Mouse (Mus musculus) splenic B cell, adult 2 months (primary cell): ENCODE results near the gene Btbd11.

ENCODE experiments used
- DNase-seq: peaks from one replicate; pipeline ENCODE4 v3.0.0-alpha.2; 2011; ENCODE audit warnings: low read depth, low spot score
- H3K27me3 ChIP-seq: 2 replicates; pipeline ENCODE4 v1.6.1; 2012; ENCODE audit warnings: mild to moderate bottlenecking, low read length, moderate library complexity, mixed read lengths; ENCODE audit not compliant: control insufficient read depth, poor library complexity, insufficient read depth, severe bottlenecking
- H3K36me3 ChIP-seq: 2 replicates; pipeline ENCODE4 v1.6.1; 2012; ENCODE audit warnings: mild to moderate bottlenecking, low read length, moderate library complexity, mixed read lengths; ENCODE audit not compliant: control insufficient read depth, poor library complexity, insufficient read depth, severe bottlenecking

The Btbd11 gene

DNA sequence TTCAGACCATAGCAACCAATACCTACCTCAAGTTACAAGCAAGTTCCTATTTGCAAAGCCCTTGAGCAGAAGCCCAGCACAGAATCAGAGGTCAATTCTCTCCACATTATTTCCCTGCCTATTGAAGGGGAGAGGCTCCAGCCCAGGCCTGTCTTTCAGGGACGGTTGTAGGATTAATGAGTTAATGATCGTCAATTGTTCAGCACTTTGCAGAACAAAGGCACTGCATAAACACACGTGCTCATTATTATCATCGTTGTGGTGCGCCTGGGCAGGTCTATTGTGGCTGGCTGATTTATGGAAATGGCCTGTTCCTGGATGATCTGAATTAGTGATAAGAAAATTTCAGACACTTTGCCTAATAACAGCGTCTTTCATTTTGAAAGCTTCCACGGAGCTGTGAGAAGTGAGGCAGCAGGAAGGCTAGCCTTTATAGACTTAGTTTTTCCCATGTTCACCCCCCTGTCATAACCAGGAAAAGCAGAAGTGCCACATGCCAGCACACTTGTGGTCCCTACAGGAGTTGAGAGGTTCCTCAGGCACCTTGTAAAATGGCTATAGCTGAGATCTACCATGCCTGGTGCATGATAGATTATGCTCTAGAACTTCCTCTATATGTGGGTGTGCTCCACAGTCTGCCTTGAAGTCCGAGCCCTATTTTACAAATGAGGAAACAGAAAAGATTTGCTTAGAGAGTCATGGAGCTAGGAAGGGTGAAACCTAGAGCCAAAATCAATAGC, 65.2 kb downstream of the Btbd11 start:
- DNase-seq, result no peak
- H3K27me3 ChIP-seq, result no peaks in the 10 kb centered on the region
- no peaks in the 10 kb centered on the region for H3K36me3 ChIP-seq

DNA sequence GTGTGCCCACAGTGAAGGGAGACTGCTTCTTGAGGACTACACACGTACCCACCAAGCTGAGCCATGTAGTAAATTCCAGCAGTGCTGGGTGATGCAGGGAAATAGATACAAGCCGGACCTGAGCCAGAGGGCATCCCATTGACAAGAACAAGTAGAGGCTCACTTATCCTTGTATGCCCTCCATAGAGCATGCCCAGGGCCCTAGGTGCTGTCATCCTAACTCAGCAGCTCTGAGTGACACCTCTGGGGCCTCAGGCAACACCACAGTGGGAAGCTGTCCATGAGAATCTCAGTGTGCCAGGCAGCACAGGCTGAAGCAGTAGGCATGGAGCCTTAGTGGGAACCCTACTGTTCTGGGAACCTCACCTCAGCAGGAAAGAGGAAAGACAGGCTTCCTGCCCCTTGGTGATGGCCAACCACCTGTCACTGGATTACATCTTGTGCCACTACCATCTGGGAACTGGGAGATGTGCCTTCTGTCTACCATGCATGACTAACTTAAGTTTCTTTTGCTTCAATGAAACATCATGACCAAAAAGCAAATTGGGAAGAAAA, 66.7 kb downstream of the Btbd11 start:
- no peaks in the 10 kb centered on the region for H3K36me3 ChIP-seq
- no peaks in the 10 kb centered on the region for H3K27me3 ChIP-seq
- no peak for DNase-seq

DNA sequence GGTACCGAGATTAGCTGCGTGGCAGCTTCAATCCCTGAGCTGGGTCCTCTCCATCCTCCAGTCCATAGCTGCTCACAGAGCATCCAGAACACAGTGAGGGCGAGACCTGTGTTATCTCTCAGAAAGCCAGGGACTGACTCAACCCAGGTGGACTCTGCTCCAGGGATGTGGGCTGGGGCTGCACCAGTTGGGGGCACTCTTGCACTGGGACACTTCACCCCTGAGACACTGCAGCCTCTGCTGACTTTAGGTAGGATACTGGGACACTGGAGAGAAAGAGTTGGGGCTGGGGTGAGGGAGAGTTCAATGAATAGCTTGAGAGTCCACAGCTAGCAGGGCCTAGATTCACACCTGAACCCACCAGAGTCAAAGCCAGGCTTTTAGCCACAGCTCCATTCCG, 69.4 kb downstream of the Btbd11 start:
- Histone ChIP-seq H3K36me3 (no peaks in the 10 kb centered on the region), H3K27me3 (no peaks in the 10 kb centered on the region)
- no peak for DNase-seq

GRCm38 (mm10) chr10:85458744-85459344, 72.2 kb downstream of the Btbd11 start:
- DNase-seq, result no peak
- H3K27me3 ChIP-seq, result no peaks in the 10 kb centered on the region
- no peaks in the 10 kb centered on the region for H3K36me3 ChIP-seq

DNA sequence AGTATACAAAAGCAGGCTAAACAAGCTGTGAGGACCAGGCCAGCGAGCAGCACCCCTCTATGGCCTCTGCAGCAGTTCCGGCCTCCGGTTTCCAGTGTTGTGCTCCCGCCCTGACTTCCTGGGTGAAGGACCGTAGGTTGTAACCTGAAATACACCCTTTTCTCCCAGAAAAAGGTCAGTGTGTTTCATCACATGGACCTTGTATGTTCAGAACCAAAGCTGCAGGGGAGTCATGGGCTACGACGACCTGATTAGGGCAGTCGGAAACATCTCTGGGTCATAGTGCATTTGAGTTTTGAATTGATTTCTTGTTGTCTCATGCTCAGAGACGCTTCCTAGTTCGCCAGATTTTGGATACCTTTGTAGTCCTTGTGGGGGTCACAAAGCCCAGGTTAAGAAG, 74.1 kb downstream of the Btbd11 start:
- Histone ChIP-seq H3K36me3 (no peaks in the 10 kb centered on the region), H3K27me3 (no peaks in the 10 kb centered on the region)
- no peak for DNase-seq

- Histone ChIP-seq H3K36me3 (no peaks in the 10 kb centered on the region), H3K27me3 (no peaks in the 10 kb centered on the region)
- DNase-seq, result no peak
Observed at GRCm38 (mm10) chr10:85464152-85464551, 77.5 kb downstream of the Btbd11 start.

DNA sequence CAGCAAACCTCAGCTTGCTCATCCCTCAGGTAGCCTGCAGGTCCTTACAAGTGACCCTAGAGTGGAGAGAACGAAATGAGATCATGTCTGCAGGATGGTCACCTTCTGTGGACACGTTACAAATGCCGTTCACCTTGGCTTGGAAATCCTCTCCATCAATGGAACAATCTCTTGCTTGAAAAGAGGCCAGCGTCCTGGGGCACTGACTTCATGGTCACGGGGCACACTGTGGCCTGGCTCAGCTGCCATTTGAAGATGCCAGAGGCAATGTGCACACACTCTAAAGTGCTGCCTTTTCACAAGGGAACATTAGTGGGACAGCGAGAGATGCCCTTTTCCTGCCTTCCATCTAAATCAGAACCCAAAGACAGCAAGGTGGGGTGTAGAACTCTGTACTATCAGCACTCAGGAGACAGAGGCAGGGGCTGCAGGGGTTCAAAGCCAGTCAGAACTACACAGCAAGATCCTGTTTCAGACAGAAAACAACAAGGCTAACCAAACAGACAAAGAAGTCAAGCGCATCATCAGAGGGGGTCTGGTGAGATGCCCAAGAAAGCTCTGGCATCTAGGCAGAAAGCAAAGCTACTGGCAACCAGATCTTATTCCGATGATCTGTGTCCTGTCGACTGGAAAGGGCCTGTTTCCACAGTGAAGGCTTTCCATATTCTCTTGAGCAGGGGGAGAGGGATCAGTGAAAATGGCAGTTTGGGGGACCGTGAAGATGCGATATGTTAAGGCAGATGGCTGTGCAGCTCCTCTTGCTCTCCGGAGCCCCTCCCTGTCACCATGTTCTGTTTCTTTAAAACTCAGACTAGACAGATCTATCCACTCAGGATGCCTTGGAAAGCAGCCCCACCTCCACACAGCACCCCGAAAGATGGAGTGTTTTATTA, 79.1 kb downstream of the Btbd11 start:
- DNase-seq, result no peak
- no peaks in the 10 kb centered on the region for H3K27me3 ChIP-seq
- no peaks in the 10 kb centered on the region for H3K36me3 ChIP-seq

DNA sequence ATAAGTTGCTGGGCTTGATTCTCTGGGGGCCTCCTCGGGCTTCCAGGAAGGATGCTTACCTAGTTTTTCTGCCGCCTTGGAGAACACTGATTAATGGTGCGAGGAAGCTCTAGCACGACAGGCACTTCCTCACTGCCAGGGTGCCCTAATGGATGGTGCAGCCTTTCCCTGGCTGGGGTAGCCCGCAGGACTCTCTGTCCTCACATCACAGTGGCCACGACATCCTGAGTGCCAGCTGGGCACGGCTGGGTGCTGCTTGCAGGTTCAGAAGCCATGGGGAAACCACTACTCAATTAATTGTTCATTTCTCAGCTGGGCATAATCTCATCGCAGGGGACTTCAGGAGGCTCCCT, 79.8 kb downstream of the Btbd11 start:
- Histone ChIP-seq H3K36me3 (no peaks in the 10 kb centered on the region), H3K27me3 (no peaks in the 10 kb centered on the region)
- no peak for DNase-seq

- Histone ChIP-seq H3K27me3 (no peaks in the 10 kb centered on the region), H3K36me3 (no peaks in the 10 kb centered on the region)
- DNase-seq, result no peak
Observed at GRCm38 (mm10) chr10:85467393-85467792, 80.8 kb downstream of the Btbd11 start.

- H3K36me3 ChIP-seq, result no peaks in the 10 kb centered on the region
- no peak for DNase-seq
- no peaks in the 10 kb centered on the region for H3K27me3 ChIP-seq
Observed at GRCm38 (mm10) chr10:85468527-85468926, 81.9 kb downstream of the Btbd11 start.

DNA sequence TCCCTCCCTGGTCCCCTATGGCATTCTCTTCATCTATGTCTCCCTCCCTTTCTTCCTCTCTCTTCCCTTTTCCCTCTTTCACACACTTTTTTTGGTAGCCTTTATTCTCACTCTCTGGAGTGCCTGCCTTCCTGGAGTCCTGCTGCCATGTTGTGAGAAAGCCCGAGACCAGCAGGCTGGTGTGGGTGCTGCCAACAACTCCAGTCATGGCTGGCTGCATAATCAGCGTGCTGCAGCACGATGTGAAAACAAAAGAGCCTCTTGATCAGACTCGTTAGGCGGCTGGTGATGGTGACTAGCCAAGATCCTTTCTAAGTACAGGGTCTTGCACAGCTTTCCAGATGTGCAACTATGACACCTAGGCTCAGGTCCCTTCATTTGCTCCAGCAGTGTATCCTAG, 82.7 kb downstream of the Btbd11 start:
- no peak for DNase-seq
- Histone ChIP-seq H3K36me3 (no peaks in the 10 kb centered on the region), H3K27me3 (no peaks in the 10 kb centered on the region)

DNA sequence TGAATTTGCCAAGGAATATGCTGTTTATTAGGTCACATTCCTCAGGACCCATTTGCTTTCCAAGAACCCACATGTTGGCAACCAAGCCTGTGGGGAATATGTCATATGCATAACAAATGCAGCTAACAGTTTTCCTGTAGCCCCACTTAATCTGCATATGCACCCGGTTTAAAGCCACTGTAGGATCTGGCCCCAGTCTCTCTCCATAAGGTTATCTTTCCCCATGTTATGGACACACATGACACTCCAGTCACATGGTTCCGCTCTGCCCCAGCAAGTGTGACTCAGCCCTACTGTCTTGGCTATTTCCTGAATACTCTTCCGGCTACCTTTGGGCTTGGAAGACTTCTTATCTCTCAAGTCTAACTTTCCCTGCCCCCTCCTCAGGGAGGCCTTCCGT, 86.7 kb downstream of the Btbd11 start:
- Histone ChIP-seq H3K36me3 (no peaks in the 10 kb centered on the region), H3K27me3 (no peaks in the 10 kb centered on the region)
- no peak for DNase-seq

DNA sequence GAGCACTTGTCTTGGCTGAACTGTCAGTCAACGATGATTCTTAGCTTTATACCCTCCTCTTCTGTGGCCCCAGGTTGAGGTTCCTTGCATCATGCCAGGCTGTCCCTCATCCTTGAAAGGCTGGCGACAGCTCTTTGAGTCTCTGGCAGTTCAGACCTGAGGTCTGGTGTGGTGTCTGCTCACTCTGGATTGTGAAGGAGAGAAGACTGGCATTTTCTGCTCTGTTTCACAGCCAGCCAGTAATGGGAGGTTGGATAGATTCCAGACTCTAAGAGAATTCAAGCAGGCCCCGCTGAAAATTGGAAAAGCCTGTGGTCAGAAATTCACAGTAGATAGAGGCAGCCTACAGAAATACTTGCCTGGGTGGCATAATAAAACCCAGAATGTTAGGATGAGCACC, 87.3 kb downstream of the Btbd11 start:
- DNase-seq, result no peak
- Histone ChIP-seq H3K36me3 (no peaks in the 10 kb centered on the region), H3K27me3 (no peaks in the 10 kb centered on the region)

- DNase-seq, result no peak
- Histone ChIP-seq H3K27me3 (no peaks in the 10 kb centered on the region), H3K36me3 (no peaks in the 10 kb centered on the region)
Observed at GRCm38 (mm10) chr10:85475642-85476345, 89.2 kb downstream of the Btbd11 start.
